Mouse (Mus musculus) CH12.LX (cell line): ENCODE measurements at regions not wholly inside any gene's neighbourhood (a gene's known extent, or its start where the extent isn't known, plus 50 kb on each side); places are given as distances from the start of the nearest gene placed in this dataset.

Source experiments
- DNase-seq: peaks from one replicate; pipeline ENCODE4 v3.0.0-alpha.2; 2013; ENCODE audit errors: extremely low read depth
- H3K27ac ChIP-seq: 2 replicates; pipeline ENCODE4 v1.5.1; 2012; ENCODE audit warnings: low read depth, mild to moderate bottlenecking, control low read depth, moderate library complexity; ENCODE audit not compliant: insufficient read depth
- H3K27me3 ChIP-seq: replicated peaks from 2 replicates; pipeline ENCODE3; 2012; ENCODE audit warnings: inconsistent platforms
- H3K36me3 ChIP-seq, 2 experiments: replicated peaks in 1 of 2; 2 replicates each; pipeline versions ENCODE3 to v1.6.1; 2012; ENCODE audit warnings: inconsistent platforms in 1 of 2, low read length in 1 of 2, mild to moderate bottlenecking in 1 of 2, mixed read lengths in 1 of 2, moderate library complexity in 1 of 2; ENCODE audit not compliant: control insufficient read depth in 1 of 2, insufficient read depth in 1 of 2
- H3K4me1 ChIP-seq, 2 experiments: 2 replicates each; pipeline ENCODE4 v1.6.1; 2012; ENCODE audit warnings: inconsistent platforms in 1 of 2, moderate library complexity in 1 of 2; ENCODE audit not compliant: insufficient read depth in 2 of 2, control insufficient read depth in 1 of 2
- H3K4me2 ChIP-seq: 2 replicates; pipeline ENCODE4 v1.6.1; 2012; ENCODE audit warnings: low read depth, mild to moderate bottlenecking, control low read depth; ENCODE audit not compliant: poor library complexity, insufficient read depth, severe bottlenecking
- H3K4me3 ChIP-seq, 3 experiments: fragments of 150-350 bp in 1 of 3; sonication (generic) in 1 of 3; replicated peaks in 1 of 3; 2 replicates each; pipeline versions ENCODE3 to v1.5.1; 2011 to 2012; ENCODE audit warnings: low read depth in 2 of 3, low read length in 2 of 3, mild to moderate bottlenecking in 2 of 3, moderate library complexity in 2 of 3, control low read depth in 1 of 3, improper control_type of control experiment in 1 of 3, inconsistent platforms in 1 of 3, mixed read lengths in 1 of 3; ENCODE audit not compliant: poor library complexity in 1 of 3
- H3K79me2 ChIP-seq: replicated peaks from 2 replicates; pipeline ENCODE4 v1.6.1; 2012; ENCODE audit warnings: mild to moderate bottlenecking, moderate library complexity; ENCODE audit not compliant: control insufficient read depth, poor library complexity, insufficient read depth, severe bottlenecking; ENCODE audit errors: extremely low read depth
- H3K9ac ChIP-seq: 2 replicates; pipeline ENCODE4 v1.6.1; 2012; ENCODE audit warnings: low read depth, mild to moderate bottlenecking, control low read depth, moderate library complexity; ENCODE audit not compliant: insufficient read depth
- H3K9me3 ChIP-seq: replicated peaks from 2 replicates; pipeline ENCODE3; 2012; ENCODE audit warnings: low read length, inconsistent platforms, mixed read lengths
- CHD2 ChIP-seq: IDR thresholded peaks from 2 replicates; pipeline ENCODE4 v1.6.1; 2011; ENCODE audit warnings: low read length, improper control_type of control experiment
- CTCF ChIP-seq, 2 experiments: IDR thresholded peaks in 1 of 2; conservative IDR thresholded peaks in 1 of 2; 2 replicates each; pipeline ENCODE4 v1.5.1; 2011 to 2012; ENCODE audit warnings: low read depth in 2 of 2, low read length in 2 of 2, improper control_type of control experiment in 1 of 2, inconsistent platforms in 1 of 2, mild to moderate bottlenecking in 1 of 2, moderate library complexity in 1 of 2
- E2F4 ChIP-seq: IDR thresholded peaks from 2 replicates; pipeline ENCODE4 v1.6.1; 2011; ENCODE audit warnings: low read depth, low read length, improper control_type of control experiment; ENCODE audit not compliant: insufficient replicate concordance
- ELF1 ChIP-seq: IDR thresholded peaks from 2 replicates; pipeline ENCODE4 v1.6.1; 2014; ENCODE audit warnings: low read depth, mild to moderate bottlenecking, inconsistent platforms, low read length, improper control_type of control experiment
- EP300 ChIP-seq: IDR thresholded peaks from 2 replicates; pipeline ENCODE4 v1.6.1; 2011; ENCODE audit warnings: low read length, improper control_type of control experiment
- GABPA ChIP-seq: IDR thresholded peaks from 2 replicates; pipeline ENCODE4 v1.6.1; 2012; ENCODE audit warnings: low read depth, low read length, improper control_type of control experiment, inconsistent platforms; ENCODE audit not compliant: insufficient replicate concordance
- HCFC1 ChIP-seq: IDR thresholded peaks from 2 replicates; pipeline ENCODE4 v1.6.1; 2012; ENCODE audit warnings: low read depth, mild to moderate bottlenecking, inconsistent platforms, low read length, improper control_type of control experiment
- IRF4 ChIP-seq: IDR thresholded peaks from 2 replicates; pipeline ENCODE4 v1.6.1; 2014; ENCODE audit warnings: low read depth, mild to moderate bottlenecking, inconsistent platforms, low read length, improper control_type of control experiment
- JUN ChIP-seq: IDR thresholded peaks from 2 replicates; pipeline ENCODE4 v1.6.1; 2011; ENCODE audit warnings: low read depth, mild to moderate bottlenecking, low read length, improper control_type of control experiment, moderate library complexity; ENCODE audit not compliant: insufficient read depth
- JUND ChIP-seq: conservative IDR thresholded peaks from 2 replicates; pipeline ENCODE4 v1.6.1; 2011; ENCODE audit warnings: low read depth, low read length, improper control_type of control experiment
- MAFK ChIP-seq: IDR thresholded peaks from 2 replicates; pipeline ENCODE4 v1.6.1; 2011; ENCODE audit warnings: low read length, improper control_type of control experiment; ENCODE audit not compliant: insufficient replicate concordance
- MAX ChIP-seq: IDR thresholded peaks from 2 replicates; pipeline ENCODE4 v1.6.1; 2011; ENCODE audit warnings: low read length, improper control_type of control experiment
- MXI1 ChIP-seq: IDR thresholded peaks from 2 replicates; pipeline ENCODE4 v1.6.1; 2011; ENCODE audit warnings: mild to moderate bottlenecking, low read depth, low read length, improper control_type of control experiment
- MYC ChIP-seq: IDR thresholded peaks from 2 replicates; pipeline ENCODE4 v1.6.1; 2011; ENCODE audit warnings: low read depth, mild to moderate bottlenecking, improper control_type of control experiment, low read length
- NRF1 ChIP-seq: IDR thresholded peaks from 2 replicates; pipeline ENCODE4 v1.6.1; 2014; ENCODE audit warnings: low read depth, mild to moderate bottlenecking, inconsistent platforms, low read length, improper control_type of control experiment, moderate library complexity
- PAX5 ChIP-seq: IDR thresholded peaks from 2 replicates; pipeline ENCODE4 v1.6.1; 2012; ENCODE audit warnings: low read length, inconsistent platforms, mixed read lengths
- RAD21 ChIP-seq: IDR thresholded peaks from 2 replicates; pipeline ENCODE4 v1.6.1; 2011; ENCODE audit warnings: low read depth, mild to moderate bottlenecking, low read length, improper control_type of control experiment, moderate library complexity
- SIN3A ChIP-seq: IDR thresholded peaks from 2 replicates; pipeline ENCODE4 v1.6.1; 2012; ENCODE audit warnings: low read length, improper control_type of control experiment, inconsistent platforms
- SMC3 ChIP-seq: IDR thresholded peaks from 2 replicates; pipeline ENCODE4 v1.6.1; 2011; ENCODE audit warnings: low read depth, low read length, improper control_type of control experiment
- TCF12 ChIP-seq: IDR thresholded peaks from 2 replicates; pipeline ENCODE4 v1.6.1; 2014; ENCODE audit warnings: low read depth, mild to moderate bottlenecking, inconsistent platforms, low read length, improper control_type of control experiment
- UBTF ChIP-seq: IDR thresholded peaks from 2 replicates; pipeline ENCODE4 v1.6.1; 2012; ENCODE audit warnings: low read depth, mild to moderate bottlenecking, inconsistent platforms, low read length, improper control_type of control experiment, moderate library complexity
- USF1 ChIP-seq: IDR thresholded peaks from 2 replicates; pipeline ENCODE4 v1.6.1; 2014; ENCODE audit warnings: low read depth, mild to moderate bottlenecking, inconsistent platforms, low read length, improper control_type of control experiment
- ZKSCAN1 ChIP-seq: IDR thresholded peaks from 2 replicates; pipeline ENCODE4 v1.6.1; 2012; ENCODE audit warnings: low read depth, inconsistent platforms, low read length, improper control_type of control experiment, borderline replicate concordance
- dilution Hi-C: fragments of 300-500 bp; cut with MboI; formaldehyde crosslinking; loops from 2 replicates; pipeline ENCODE4 v1.14.3; 2020; ENCODE audit warnings: low sequenced_read_pairs; ENCODE audit not compliant: extremely low pct_unique_long_range_greater_than_20kb, extremely low pct_ligation_motif_present
- in situ Hi-C: fragments of 300-500 bp; cut with MboI; formaldehyde crosslinking; loops from 3 replicates; pipeline ENCODE4 v1.14.3; 2019; ENCODE audit warnings: low sequenced_read_pairs, low pct_ligation_motif_present, low pct_unique_long_range_greater_than_20kb, mixed read lengths

DNA sequence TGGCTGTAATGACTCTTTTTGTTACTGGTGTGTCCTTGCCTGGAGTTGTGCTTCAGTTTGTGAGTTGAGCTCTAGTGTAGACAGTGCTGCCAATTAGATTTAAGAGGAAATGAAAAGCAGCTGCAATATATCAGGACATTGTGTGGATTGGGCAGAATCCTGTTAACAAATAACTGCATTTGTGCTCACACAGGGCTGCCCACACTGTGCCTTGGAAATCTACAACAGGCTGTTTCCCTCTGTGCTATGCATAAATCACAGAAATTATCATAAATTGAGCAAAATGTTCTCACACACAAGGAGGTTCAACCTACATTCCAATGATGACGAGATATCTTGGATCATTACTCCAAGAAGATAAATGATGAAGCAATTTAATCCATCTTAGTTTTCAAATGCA, 455.2 kb upstream of the Cntn3 start:
- dilution Hi-C loops = no loop called here
- H3K4me1 ChIP-seq = no peaks in the 10 kb centered on the region
- no peak for DNase-seq
- no peak for TF ChIP-seq CHD2
- no peak for TF ChIP-seq NRF1
- no peak for TF ChIP-seq TCF12
- TF ChIP-seq RAD21 = no peak
- no peak for TF ChIP-seq MXI1
- no peak for TF ChIP-seq JUN
- no peak for TF ChIP-seq ELF1
- no peak for TF ChIP-seq SMC3
- TF ChIP-seq, all 38 proteins: peak for 0
- Histone ChIP-seq H3K9ac (no peak overlapping the region), H3K4me2 (no peak overlapping the region), H3K27ac (no peak overlapping the region), H3K4me3 (no peak overlapping the region), H3K79me2 (no peaks in the 10 kb centered on the region), H3K27me3 (no peaks in the 10 kb centered on the region), H3K36me3 (no peaks in the 10 kb centered on the region), H3K9me3 (peaks cover 26% of the 10 kb centered on the region)
- in situ Hi-C loops = no loop called here

DNA sequence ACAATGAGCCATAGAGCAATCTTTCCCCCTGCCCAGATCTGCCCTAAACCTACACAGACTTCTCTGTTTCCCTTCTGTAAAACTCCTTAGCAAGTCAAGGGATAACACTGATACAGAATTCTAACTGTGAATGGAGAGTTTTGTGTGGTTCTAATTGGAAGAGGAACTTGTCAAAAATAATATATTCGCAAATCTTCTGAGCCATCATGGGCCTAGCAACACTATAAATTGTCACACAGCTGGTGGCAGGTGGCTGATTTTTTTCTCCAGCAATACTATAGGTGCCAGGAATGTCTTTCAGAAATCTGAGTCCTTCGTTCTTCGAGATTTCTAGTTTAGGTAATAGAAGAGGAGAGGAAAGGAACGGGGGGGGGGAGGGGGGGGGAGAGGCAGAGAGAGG, 460.5 kb upstream of the Cntn3 start:
- H3K79me2 ChIP-seq = no peaks in the 10 kb centered on the region
- H3K9me3 ChIP-seq = peaks cover 13% of the 10 kb centered on the region
- TF ChIP-seq PAX5 (no peak), HCFC1 (no peak)
- no peak overlapping the region for H3K4me2 ChIP-seq
- no peaks in the 10 kb centered on the region for H3K36me3 ChIP-seq
- DNase-seq = no peak
- no peaks in the 10 kb centered on the region for H3K27me3 ChIP-seq
- in situ Hi-C loops (no loop called here), dilution Hi-C loops (no loop called here)
- no peak overlapping the region for H3K9ac ChIP-seq
- no peak overlapping the region for H3K4me3 ChIP-seq
- no peak overlapping the region for H3K27ac ChIP-seq
- H3K4me1 ChIP-seq = no peaks in the 10 kb centered on the region

DNA sequence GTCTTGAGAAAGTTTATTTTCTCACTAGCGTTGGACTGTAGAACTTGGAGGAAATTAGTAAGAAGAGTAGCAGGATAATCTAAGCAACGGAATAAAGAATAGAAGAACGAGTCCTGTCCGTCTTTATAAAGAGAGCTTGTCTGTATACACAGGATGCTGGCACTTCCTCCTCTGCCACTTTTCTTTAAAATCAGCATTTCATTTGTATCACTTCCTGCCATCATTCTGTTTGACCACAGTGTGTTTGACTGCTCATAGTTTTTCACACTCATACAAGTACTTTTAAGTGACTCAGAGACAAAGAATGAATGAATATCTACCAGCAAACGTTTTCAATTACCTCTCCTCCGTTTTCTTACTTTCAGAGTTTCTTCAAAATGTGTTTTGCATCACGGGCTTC, 461.0 kb upstream of the Cntn3 start:
- Histone ChIP-seq H3K36me3 (no peaks in the 10 kb centered on the region), H3K4me2 (no peak overlapping the region), H3K9me3 (peaks cover 15% of the 10 kb centered on the region), H3K27ac (no peak overlapping the region), H3K4me3 (no peak overlapping the region), H3K79me2 (no peaks in the 10 kb centered on the region), H3K9ac (no peak overlapping the region), H3K27me3 (no peaks in the 10 kb centered on the region), H3K4me1 (no peaks in the 10 kb centered on the region)
- no peak for DNase-seq
- TF ChIP-seq ELF1 (no peak), MAFK (no peak), E2F4 (no peak), GABPA (no peak), EP300 (no peak), HCFC1 (no peak), UBTF (no peak), MAX (no peak), USF1 (no peak), JUND (no peak), CTCF (conservative IDR thresholded peaks at IDR 0.05 in 1 of 2, IDR thresholded peaks at IDR 0.05 in 1 of 2; ENCODE audit: low read depth in 2 of 2, low read length in 2 of 2) (no peak), IRF4 (no peak), MXI1 (no peak), SIN3A (no peak), MYC (no peak), RAD21 (no peak), CHD2 (no peak), TCF12 (no peak), ZKSCAN1 (no peak)
- dilution Hi-C loops (no loop called here), in situ Hi-C loops (no loop called here)
